Mouse (Mus musculus): ENCODE measurements around the gene Gpx5.
"Not testable (repeated sequence)": the region's sequence is repeated elsewhere in the genome, so short reads cannot be mapped to it uniquely, and the experiment has no call there.

The Gpx5 gene

GRCm38 (mm10) chr13:21264366-21264765 is 28.2 kb downstream of the Gpx5 start:
- no peak for DNase-seq (ENCODE audit: low read depth)

- no peak for DNase-seq (ENCODE audit: low read depth)
Observed at GRCm38 (mm10) chr13:21263910-21264309, 28.6 kb downstream of the Gpx5 start.

GRCm38 (mm10) chr13:21262787-21263461 is 29.6 kb downstream of the Gpx5 start:
- no peak for DNase-seq (ENCODE audit: low read depth)

GRCm38 (mm10) chr13:21260289-21260688 is 32.2 kb downstream of the Gpx5 start:
- no peak for DNase-seq (ENCODE audit: low read depth)

GRCm38 (mm10) chr13:21259677-21260113 is 32.8 kb downstream of the Gpx5 start:
- no peak for DNase-seq (ENCODE audit: low read depth)

GRCm38 (mm10) chr13:21259171-21259631 is 33.3 kb downstream of the Gpx5 start:
- DNase-seq (ENCODE audit: low read depth): no peak

- DNase-seq (ENCODE audit: low read depth): no peak
Observed at GRCm38 (mm10) chr13:21258524-21258923, 34.0 kb downstream of the Gpx5 start.

- no peak for DNase-seq (ENCODE audit: low read depth)
Observed at GRCm38 (mm10) chr13:21253986-21254385, 38.5 kb downstream of the Gpx5 start.

GRCm38 (mm10) chr13:21253569-21253968 is 39.0 kb downstream of the Gpx5 start:
- no peak for DNase-seq (ENCODE audit: low read depth)

- DNase-seq (ENCODE audit: low read depth): no peak
Observed at GRCm38 (mm10) chr13:21253040-21253439, 39.5 kb downstream of the Gpx5 start.

- DNase-seq (ENCODE audit: low read depth): no peak
Observed at GRCm38 (mm10) chr13:21250074-21250681, 42.4 kb downstream of the Gpx5 start.

GRCm38 (mm10) chr13:21249022-21249421 is 43.5 kb downstream of the Gpx5 start:
- no peak for DNase-seq (ENCODE audit: low read depth)

GRCm38 (mm10) chr13:21246276-21246675 is 46.3 kb downstream of the Gpx5 start:
- DNase-seq (ENCODE audit: low read depth): no peak

GRCm38 (mm10) chr13:21244967-21245366 is 47.6 kb downstream of the Gpx5 start:
- not testable (repeated sequence) for DNase-seq (ENCODE audit: low read depth)

- DNase-seq (ENCODE audit: low read depth): no peak
Observed at GRCm38 (mm10) chr13:21244089-21244488, 48.4 kb downstream of the Gpx5 start.

- no peak for DNase-seq (ENCODE audit: low read depth)
Observed at GRCm38 (mm10) chr13:21243196-21243595, 49.3 kb downstream of the Gpx5 start.

- DNase-seq (ENCODE audit: low read depth): no peak
Observed at GRCm38 (mm10) chr13:21242408-21243125, 50.0 kb downstream of the Gpx5 start.

GRCm38 (mm10) chr13:21240788-21241187 is 51.7 kb downstream of the Gpx5 start:
- DNase-seq (ENCODE audit: low read depth): no peak

- no peak for DNase-seq (ENCODE audit: low read depth)
Observed at GRCm38 (mm10) chr13:21237161-21237560, 55.4 kb downstream of the Gpx5 start.

GRCm38 (mm10) chr13:21236714-21237113 is 55.8 kb downstream of the Gpx5 start:
- DNase-seq (ENCODE audit: low read depth): no peak

Measured in naive thymus-derived CD4-positive, alpha-beta T cell, adult 2 months (primary cell).